Mouse (Mus musculus): ENCODE results near the gene Naip1.

DNA sequence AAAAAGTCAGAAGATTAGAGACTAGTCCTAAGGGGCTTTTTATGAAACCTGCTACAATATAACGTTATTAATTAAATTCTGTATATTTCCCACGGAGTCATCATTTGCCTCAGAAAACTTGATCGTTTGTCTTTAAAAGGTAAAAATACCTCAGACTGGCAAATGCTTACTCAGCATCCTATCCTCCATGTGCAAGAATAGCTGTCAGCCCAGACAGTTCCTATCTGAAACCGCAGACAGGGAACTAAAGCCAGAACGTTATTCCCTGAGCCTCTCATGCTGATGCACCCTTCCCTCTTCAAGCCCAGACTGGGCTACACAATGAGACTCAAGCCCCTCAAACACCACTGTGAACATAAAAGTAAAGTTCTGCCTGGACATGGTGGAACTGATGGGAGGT lies 37.8 kb upstream of the Naip1 start:
- TF ChIP-seq CTCF (IDR thresholded peaks at IDR 0.05; ENCODE audit: control insufficient read depth, insufficient read depth, insufficient read length) (no peak), MAX (IDR thresholded peaks at IDR 0.05) (no peak), USF1 (IDR thresholded peaks at IDR 0.05; ENCODE audit: low read depth) (no peak), MYOD1 (IDR thresholded peaks at IDR 0.05; ENCODE audit: control insufficient read depth, insufficient read length, low read depth) (no peak), CEBPB (IDR thresholded peaks at IDR 0.05; ENCODE audit: low read depth) (no peak), FOSL1 (IDR thresholded peaks at IDR 0.05; ENCODE audit: insufficient read depth, low read length, poor library complexity, severe bottlenecking) (no peak), MYOG (IDR thresholded peaks at IDR 0.05; ENCODE audit: control insufficient read depth, extremely low read depth, insufficient read length) (no peak)

Data from C2C12 (cell line).